Mouse (Mus musculus): Measurements from ENCODE around the gene Sh2d1a. TPM values are rescaled to one million over a fixed set of nuclear protein-coding genes. Genes with fewer than 3 reads are reported as not detected.

The Sh2d1a gene
- 0.28 TPM in 1 of 2 replicates, not detected in the other for polyA plus RNA-seq (2012; rRNA removed)

DNA sequence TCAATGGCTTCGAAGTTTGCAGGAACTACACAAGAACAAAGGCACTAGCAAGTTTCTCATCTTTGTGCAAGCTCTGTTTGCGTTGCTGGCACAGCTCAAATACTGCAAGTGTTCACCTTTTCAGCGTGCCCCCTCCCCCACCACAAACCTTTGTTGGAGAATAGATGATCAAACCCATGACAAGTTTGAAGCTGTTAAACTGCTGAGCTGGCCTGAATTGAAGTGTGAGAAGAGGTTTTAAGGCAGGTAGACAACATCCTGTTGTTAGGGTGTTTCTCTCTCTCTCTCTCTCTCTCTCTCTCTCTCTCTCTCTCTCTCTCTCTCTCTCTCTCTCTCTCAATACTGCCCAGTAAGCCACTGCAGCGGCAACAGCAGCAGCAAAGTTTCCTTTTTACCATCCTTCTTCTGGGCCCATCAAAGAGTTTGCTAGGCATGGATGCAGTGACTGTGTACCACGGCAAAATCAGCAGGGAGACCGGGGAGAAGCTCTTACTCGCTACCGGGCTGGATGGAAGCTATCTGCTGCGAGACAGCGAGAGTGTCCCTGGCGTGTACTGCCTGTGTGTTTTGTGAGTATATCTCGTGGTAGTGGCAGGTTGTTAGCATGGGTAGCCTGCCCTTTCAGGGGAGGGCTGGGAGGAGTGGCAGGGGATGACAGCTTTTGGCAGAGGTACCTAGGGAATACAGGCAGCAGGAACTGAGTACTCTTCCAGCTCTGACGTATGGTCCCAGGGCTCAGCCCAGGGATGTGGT, at the start of gene Sh2d1a:
Gene Sh2d1a (plus strand): TSS at position 163 of the 753 bp plus-strand sequence.

DNA sequence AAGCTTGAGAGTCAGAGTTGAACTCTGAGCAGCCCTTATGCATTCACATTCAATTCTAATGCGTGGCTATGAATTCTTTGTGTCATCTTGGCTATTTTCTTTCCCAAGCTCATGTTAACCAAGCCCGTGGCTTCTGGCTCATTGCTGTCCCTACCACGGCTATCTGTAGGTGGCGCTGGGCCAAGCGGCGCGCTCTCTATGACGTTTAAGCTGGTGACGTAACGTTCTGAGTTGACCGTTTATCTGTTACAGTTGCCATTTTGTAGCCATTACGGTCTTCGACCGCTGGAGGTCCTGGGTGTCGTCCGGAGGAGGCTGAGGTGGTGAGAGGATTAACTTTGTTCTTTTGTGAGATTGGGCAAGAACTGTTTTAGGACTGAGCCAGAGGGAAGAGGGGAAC, 12.8 kb upstream of the Sh2d1a start, which contains the start of gene Tex13c2:
Gene Tex13c2 (plus strand): TSS at position 246 of the 400 bp plus-strand sequence.

Other genes with a start within 250 kb of the Sh2d1a start
- gene Tex13c2, start 12.8 kb upstream of the Sh2d1a start, polyA plus RNA-seq (2012; rRNA removed), result not detected in 2 replicates

All from ovary, adult 2 months (tissue).